Mouse (Mus musculus) heart, adult 8-10 months (tissue): ENCODE results near the gene Serpina3b. TPM values are rescaled to one million over a fixed set of nuclear protein-coding genes. Genes with fewer than 3 reads are reported as not detected.

Experiments
- DNase-seq: peaks from one replicate; pipeline ENCODE4 v3.0.0; 2022; ENCODE audit warnings: low spot score
- total RNA-seq, 4 experiments: library from RNA; stranded (reverse); gene quantifications; 2 replicates each; pipeline ENCODE4 v1.2.4; 2022

Serpina3b gene
- total RNA-seq, 4 experiments from 2014 or later, result not detected

- DNase-seq, result peak; percentile 76
Observed at GRCm38 (mm10) chr12:104174747-104175146, 47.0 kb downstream of the Serpina3b start.

GRCm38 (mm10) chr12:104175636-104176035, 47.8 kb downstream of the Serpina3b start:
- no peak for DNase-seq

- DNase-seq, result peak; percentile 12
Observed at GRCm38 (mm10) chr12:104178577-104178976, 50.8 kb downstream of the Serpina3b start.

- DNase-seq, result no peak
Observed at GRCm38 (mm10) chr12:104178987-104179386, 51.2 kb downstream of the Serpina3b start.

GRCm38 (mm10) chr12:104185046-104185445, 57.2 kb downstream of the Serpina3b start:
- DNase-seq, result no peak

- no peak for DNase-seq
Observed at GRCm38 (mm10) chr12:104186041-104186581, 58.3 kb downstream of the Serpina3b start.

Other genes starting within 250 kb of the Serpina3b start
- under 1 TPM in 1 of 4 experiments, not detected in 3; 0.52 TPM for gene Serpina1c, start 223.1 kb upstream of the Serpina3b start, total RNA-seq
- gene Serpina1e, start 169.0 kb upstream of the Serpina3b start, total RNA-seq, result under 1 TPM; 0.19 to 0.44 (median 0.36) TPM
- gene Serpina11, start 138.0 kb upstream of the Serpina3b start, total RNA-seq, result under 1 TPM in 1 of 4 experiments, not detected in 3; 0.32 TPM
- gene Serpina9, start 114.2 kb upstream of the Serpina3b start, total RNA-seq, result under 1 TPM in 3 of 4 experiments, not detected in 1; 0.08 to 0.11 (median 0.09) TPM
- not detected for gene Serpina12, start 83.6 kb upstream of the Serpina3b start, total RNA-seq
- not detected for gene Serpina5, start 26.9 kb upstream of the Serpina3b start, total RNA-seq
- not detected for gene Serpina3a, start 15.3 kb upstream of the Serpina3b start, total RNA-seq
- under 1 TPM; 0.41 to 0.63 (median 0.58) TPM for gene Serpina3c, start 25.9 kb downstream of the Serpina3b start, total RNA-seq
- gene Serpina3f, start 86.5 kb downstream of the Serpina3b start, total RNA-seq, result not detected
- gene Serpina3g, start 108.2 kb downstream of the Serpina3b start, total RNA-seq, result 1 to 10 TPM in 3 of 4 experiments, under 1 TPM in 1; 0.84 to 2.1 (median 1.8) TPM
- gene Serpina3i, start 135.1 kb downstream of the Serpina3b start, total RNA-seq, result 1 to 10 TPM in 1 of 4 experiments, under 1 TPM in 2, not detected in 1; 0.23 to 1.6 (median 0.53) TPM
- not detected for gene Serpina3j, start 186.6 kb downstream of the Serpina3b start, total RNA-seq
- gene Serpina3k, start 210.5 kb downstream of the Serpina3b start, total RNA-seq, result under 1 TPM in 1 of 4 experiments, not detected in 3; 0.22 TPM
- under 1 TPM in 2 of 4 experiments, not detected in 2; 0.22 to 0.44 TPM for gene Serpina3m, start 210.5 kb downstream of the Serpina3b start, total RNA-seq